Mouse (Mus musculus) CH12.LX (cell line): ENCODE results near the gene Acsl1. TPM values are rescaled to one million over a fixed set of nuclear protein-coding genes. Genes with fewer than 3 reads are reported as not detected.

Experiments
- DNase-seq: peaks from one replicate; pipeline ENCODE4 v3.0.0-alpha.2; 2013; ENCODE audit errors: extremely low read depth
- H3K27ac ChIP-seq: 2 replicates; pipeline ENCODE4 v1.5.1; 2012; ENCODE audit warnings: low read depth, mild to moderate bottlenecking, control low read depth, moderate library complexity; ENCODE audit not compliant: insufficient read depth
- H3K27me3 ChIP-seq: replicated peaks from 2 replicates; pipeline ENCODE3; 2012; ENCODE audit warnings: inconsistent platforms
- H3K36me3 ChIP-seq, 2 experiments: replicated peaks in 1 of 2; 2 replicates each; pipeline versions ENCODE3 to v1.6.1; 2012; ENCODE audit warnings: inconsistent platforms in 1 of 2, low read length in 1 of 2, mild to moderate bottlenecking in 1 of 2, mixed read lengths in 1 of 2, moderate library complexity in 1 of 2; ENCODE audit not compliant: control insufficient read depth in 1 of 2, insufficient read depth in 1 of 2
- H3K4me1 ChIP-seq, 2 experiments: 2 replicates each; pipeline ENCODE4 v1.6.1; 2012; ENCODE audit warnings: inconsistent platforms in 1 of 2, moderate library complexity in 1 of 2; ENCODE audit not compliant: insufficient read depth in 2 of 2, control insufficient read depth in 1 of 2
- H3K4me2 ChIP-seq: 2 replicates; pipeline ENCODE4 v1.6.1; 2012; ENCODE audit warnings: low read depth, mild to moderate bottlenecking, control low read depth; ENCODE audit not compliant: poor library complexity, insufficient read depth, severe bottlenecking
- H3K4me3 ChIP-seq, 3 experiments: fragments of 150-350 bp in 1 of 3; sonication (generic) in 1 of 3; replicated peaks in 1 of 3; 2 replicates each; pipeline versions ENCODE3 to v1.5.1; 2011 to 2012; ENCODE audit warnings: low read depth in 2 of 3, low read length in 2 of 3, mild to moderate bottlenecking in 2 of 3, moderate library complexity in 2 of 3, control low read depth in 1 of 3, improper control_type of control experiment in 1 of 3, inconsistent platforms in 1 of 3, mixed read lengths in 1 of 3; ENCODE audit not compliant: poor library complexity in 1 of 3
- H3K79me2 ChIP-seq: replicated peaks from 2 replicates; pipeline ENCODE4 v1.6.1; 2012; ENCODE audit warnings: mild to moderate bottlenecking, moderate library complexity; ENCODE audit not compliant: control insufficient read depth, poor library complexity, insufficient read depth, severe bottlenecking; ENCODE audit errors: extremely low read depth
- H3K9ac ChIP-seq: 2 replicates; pipeline ENCODE4 v1.6.1; 2012; ENCODE audit warnings: low read depth, mild to moderate bottlenecking, control low read depth, moderate library complexity; ENCODE audit not compliant: insufficient read depth
- H3K9me3 ChIP-seq: replicated peaks from 2 replicates; pipeline ENCODE3; 2012; ENCODE audit warnings: low read length, inconsistent platforms, mixed read lengths
- BHLHE40 ChIP-seq: IDR thresholded peaks from 2 replicates; pipeline ENCODE4 v1.6.1; 2011; ENCODE audit warnings: mild to moderate bottlenecking, low read depth, low read length, improper control_type of control experiment
- CHD1 ChIP-seq: IDR thresholded peaks from 2 replicates; pipeline ENCODE4 v1.6.1; 2012; ENCODE audit warnings: low read depth, low read length, improper control_type of control experiment, inconsistent platforms
- CHD2 ChIP-seq: IDR thresholded peaks from 2 replicates; pipeline ENCODE4 v1.6.1; 2011; ENCODE audit warnings: low read length, improper control_type of control experiment
- CTCF ChIP-seq, 2 experiments: IDR thresholded peaks in 1 of 2; conservative IDR thresholded peaks in 1 of 2; 2 replicates each; pipeline ENCODE4 v1.5.1; 2011 to 2012; ENCODE audit warnings: low read depth in 2 of 2, low read length in 2 of 2, improper control_type of control experiment in 1 of 2, inconsistent platforms in 1 of 2, mild to moderate bottlenecking in 1 of 2, moderate library complexity in 1 of 2
- E2F4 ChIP-seq: IDR thresholded peaks from 2 replicates; pipeline ENCODE4 v1.6.1; 2011; ENCODE audit warnings: low read depth, low read length, improper control_type of control experiment; ENCODE audit not compliant: insufficient replicate concordance
- ELF1 ChIP-seq: IDR thresholded peaks from 2 replicates; pipeline ENCODE4 v1.6.1; 2014; ENCODE audit warnings: low read depth, mild to moderate bottlenecking, inconsistent platforms, low read length, improper control_type of control experiment
- EP300 ChIP-seq: IDR thresholded peaks from 2 replicates; pipeline ENCODE4 v1.6.1; 2011; ENCODE audit warnings: low read length, improper control_type of control experiment
- ETS1 ChIP-seq: conservative IDR thresholded peaks from 2 replicates; pipeline ENCODE4 v1.6.1; 2012; ENCODE audit warnings: low read depth, mild to moderate bottlenecking, inconsistent platforms, low read length, improper control_type of control experiment, moderate library complexity
- GABPA ChIP-seq: IDR thresholded peaks from 2 replicates; pipeline ENCODE4 v1.6.1; 2012; ENCODE audit warnings: low read depth, low read length, improper control_type of control experiment, inconsistent platforms; ENCODE audit not compliant: insufficient replicate concordance
- HCFC1 ChIP-seq: IDR thresholded peaks from 2 replicates; pipeline ENCODE4 v1.6.1; 2012; ENCODE audit warnings: low read depth, mild to moderate bottlenecking, inconsistent platforms, low read length, improper control_type of control experiment
- IRF4 ChIP-seq: IDR thresholded peaks from 2 replicates; pipeline ENCODE4 v1.6.1; 2014; ENCODE audit warnings: low read depth, mild to moderate bottlenecking, inconsistent platforms, low read length, improper control_type of control experiment
- JUN ChIP-seq: IDR thresholded peaks from 2 replicates; pipeline ENCODE4 v1.6.1; 2011; ENCODE audit warnings: low read depth, mild to moderate bottlenecking, low read length, improper control_type of control experiment, moderate library complexity; ENCODE audit not compliant: insufficient read depth
- JUND ChIP-seq: conservative IDR thresholded peaks from 2 replicates; pipeline ENCODE4 v1.6.1; 2011; ENCODE audit warnings: low read depth, low read length, improper control_type of control experiment
- KAT2A ChIP-seq: IDR thresholded peaks from 2 replicates; pipeline ENCODE4 v1.6.1; 2012; ENCODE audit warnings: low read length, improper control_type of control experiment, inconsistent platforms; ENCODE audit not compliant: insufficient replicate concordance
- MAFK ChIP-seq: IDR thresholded peaks from 2 replicates; pipeline ENCODE4 v1.6.1; 2011; ENCODE audit warnings: low read length, improper control_type of control experiment; ENCODE audit not compliant: insufficient replicate concordance
- MAX ChIP-seq: IDR thresholded peaks from 2 replicates; pipeline ENCODE4 v1.6.1; 2011; ENCODE audit warnings: low read length, improper control_type of control experiment
- MAZ ChIP-seq: IDR thresholded peaks from 2 replicates; pipeline ENCODE4 v1.6.1; 2012; ENCODE audit warnings: low read depth, mild to moderate bottlenecking, inconsistent platforms, low read length, improper control_type of control experiment, moderate library complexity
- MEF2A ChIP-seq: IDR thresholded peaks from 2 replicates; pipeline ENCODE4 v1.6.1; 2014; ENCODE audit warnings: low read depth, mild to moderate bottlenecking, inconsistent platforms, low read length, improper control_type of control experiment, borderline replicate concordance
- MXI1 ChIP-seq: IDR thresholded peaks from 2 replicates; pipeline ENCODE4 v1.6.1; 2011; ENCODE audit warnings: mild to moderate bottlenecking, low read depth, low read length, improper control_type of control experiment
- MYC ChIP-seq: IDR thresholded peaks from 2 replicates; pipeline ENCODE4 v1.6.1; 2011; ENCODE audit warnings: low read depth, mild to moderate bottlenecking, improper control_type of control experiment, low read length
- NELFE ChIP-seq: IDR thresholded peaks from 2 replicates; pipeline ENCODE4 v1.6.1; 2011; ENCODE audit warnings: low read depth, low read length, improper control_type of control experiment
- NRF1 ChIP-seq: IDR thresholded peaks from 2 replicates; pipeline ENCODE4 v1.6.1; 2014; ENCODE audit warnings: low read depth, mild to moderate bottlenecking, inconsistent platforms, low read length, improper control_type of control experiment, moderate library complexity
- PAX5 ChIP-seq: IDR thresholded peaks from 2 replicates; pipeline ENCODE4 v1.6.1; 2012; ENCODE audit warnings: low read length, inconsistent platforms, mixed read lengths
- POLR2A ChIP-seq: IDR thresholded peaks from 2 replicates; pipeline ENCODE4 v1.6.1; 2011; ENCODE audit warnings: low read depth, mild to moderate bottlenecking, improper control_type of control experiment, low read length
- POLR2AphosphoS2 ChIP-seq: IDR thresholded peaks from 2 replicates; pipeline ENCODE4 v1.6.1; 2011; ENCODE audit warnings: low read depth, low read length, improper control_type of control experiment
- RAD21 ChIP-seq: IDR thresholded peaks from 2 replicates; pipeline ENCODE4 v1.6.1; 2011; ENCODE audit warnings: low read depth, mild to moderate bottlenecking, low read length, improper control_type of control experiment, moderate library complexity
- RCOR1 ChIP-seq: conservative IDR thresholded peaks from 2 replicates; pipeline ENCODE4 v1.6.1; 2012; ENCODE audit warnings: low read depth, mild to moderate bottlenecking, inconsistent platforms, low read length, improper control_type of control experiment
- SIN3A ChIP-seq: IDR thresholded peaks from 2 replicates; pipeline ENCODE4 v1.6.1; 2012; ENCODE audit warnings: low read length, improper control_type of control experiment, inconsistent platforms
- SMC3 ChIP-seq: IDR thresholded peaks from 2 replicates; pipeline ENCODE4 v1.6.1; 2011; ENCODE audit warnings: low read depth, low read length, improper control_type of control experiment
- TBP ChIP-seq: conservative IDR thresholded peaks from 2 replicates; pipeline ENCODE4 v1.6.1; 2011; ENCODE audit warnings: low read depth, low read length, improper control_type of control experiment
- TCF12 ChIP-seq: IDR thresholded peaks from 2 replicates; pipeline ENCODE4 v1.6.1; 2014; ENCODE audit warnings: low read depth, mild to moderate bottlenecking, inconsistent platforms, low read length, improper control_type of control experiment
- UBTF ChIP-seq: IDR thresholded peaks from 2 replicates; pipeline ENCODE4 v1.6.1; 2012; ENCODE audit warnings: low read depth, mild to moderate bottlenecking, inconsistent platforms, low read length, improper control_type of control experiment, moderate library complexity
- USF1 ChIP-seq: IDR thresholded peaks from 2 replicates; pipeline ENCODE4 v1.6.1; 2014; ENCODE audit warnings: low read depth, mild to moderate bottlenecking, inconsistent platforms, low read length, improper control_type of control experiment
- USF2 ChIP-seq: conservative IDR thresholded peaks from 2 replicates; pipeline ENCODE4 v1.6.1; 2011; ENCODE audit warnings: low read depth, low read length, improper control_type of control experiment
- ZC3H11A ChIP-seq: IDR thresholded peaks from 2 replicates; pipeline ENCODE4 v1.6.1; 2012; ENCODE audit warnings: low read depth, mild to moderate bottlenecking, inconsistent platforms, low read length, improper control_type of control experiment
- ZKSCAN1 ChIP-seq: IDR thresholded peaks from 2 replicates; pipeline ENCODE4 v1.6.1; 2012; ENCODE audit warnings: low read depth, inconsistent platforms, low read length, improper control_type of control experiment, borderline replicate concordance
- ZMIZ1 ChIP-seq: IDR thresholded peaks from 2 replicates; pipeline ENCODE4 v1.6.1; 2012; ENCODE audit warnings: low read depth, mild to moderate bottlenecking, inconsistent platforms, low read length, improper control_type of control experiment
- ZNF384 ChIP-seq: IDR thresholded peaks from 2 replicates; pipeline ENCODE4 v1.6.1; 2012; ENCODE audit warnings: low read depth, low read length, improper control_type of control experiment, inconsistent platforms
- dilution Hi-C: fragments of 300-500 bp; cut with MboI; formaldehyde crosslinking; loops from 2 replicates; pipeline ENCODE4 v1.14.3; 2020; ENCODE audit warnings: low sequenced_read_pairs; ENCODE audit not compliant: extremely low pct_unique_long_range_greater_than_20kb, extremely low pct_ligation_motif_present
- in situ Hi-C: fragments of 300-500 bp; cut with MboI; formaldehyde crosslinking; loops from 3 replicates; pipeline ENCODE4 v1.14.3; 2019; ENCODE audit warnings: low sequenced_read_pairs, low pct_ligation_motif_present, low pct_unique_long_range_greater_than_20kb, mixed read lengths
- polyA plus RNA-seq: library from polyadenylated mRNA; unstranded; fragments of >175 nt; gene quantifications from 2 replicates; pipeline ENCODE4 v1.2.1, GENCODE M21; 2012; ENCODE audit warnings: low read depth; ENCODE audit not compliant: insufficient read length
- total RNA-seq, 2 experiments: library from RNA; depleted of rRNA; stranded (reverse); fragments of 300-350 nt in 1 of 2; fragments of >200 nt in 1 of 2; gene quantifications; 2 replicates each; pipeline ENCODE4 v1.2.3; 2012 to 2014

Acsl1 gene
- total and polyA plus RNA-seq, 3 experiments = 8.7 to 27.9 (median 19.5) TPM

- Histone ChIP-seq H3K9ac (peak within 1 kb of the TSS; percentile 69), H3K79me2 (no peaks in the 10 kb centered on the region; the same call in 1 of the 2 replicates), H3K27me3 (no peaks in the 10 kb centered on the region), H3K27ac (no peak within 1 kb of the TSS), H3K4me1 (peaks cover 4 to 44% of the 10 kb centered on the region in 2 experiments), H3K9me3 (no peaks in the 10 kb centered on the region), H3K36me3 (peaks cover 2 to 19% of the 10 kb centered on the region in 2 experiments), H3K4me2 (peak within 1 kb of the TSS; percentile 77), H3K4me3 (peak within 1 kb of the TSS; percentile 74 to 83 (median 83))
- in situ Hi-C loops = loop anchor here (25.0 kb wide), 1 partner anchor 835 kb away; no protein-coding TSS in a partner anchor
- peak; percentile 99 for DNase-seq
- dilution Hi-C loops = no loop called here
- TF ChIP-seq TBP (peak; percentile 96), E2F4 (peak; percentile 91; the same call in 1 of the 2 replicates), ETS1 (no peak), MXI1 (peak; percentile 82), POLR2AphosphoS2 (no peak), TCF12 (peak; percentile 94), UBTF (no peak), ZNF384 (no peak), BHLHE40 (no peak), ZKSCAN1 (no peak), MYC (0 out of 2 replicates have a peak, but pooled peaks have one; percentile 73), EP300 (no peak), ELF1 (peak; percentile 86), KAT2A (peak; percentile 81; the same call in 1 of the 2 replicates), MAZ (no peak), RCOR1 (no peak), MEF2A (peak; percentile 85), ZC3H11A (no peak), USF1 (no peak), PAX5 (no peak), CTCF (conservative IDR thresholded peaks at IDR 0.05 in 1 of 2, IDR thresholded peaks at IDR 0.05 in 1 of 2; ENCODE audit: low read depth in 2 of 2, low read length in 2 of 2) (no peak), JUND (no peak), MAFK (no peak), RAD21 (no peak), JUN (peak; percentile 39; the same call in 1 of the 2 replicates), HCFC1 (peak; percentile 90), ZMIZ1 (peak; percentile 53; the same call in 1 of the 2 replicates), IRF4 (peak; percentile 69), SMC3 (no peak), CHD2 (peak; percentile 81; the same call in 1 of the 2 replicates), MAX (peak; percentile 23; the same call in 1 of the 2 replicates), CHD1 (no peak), SIN3A (peak; percentile 99), NELFE (peak; percentile 85), USF2 (peak; percentile 66), NRF1 (no peak), POLR2A (peak; percentile 95), GABPA (no peak; the same call in 1 of the 2 replicates)
Measured at GRCm38 (mm10) chr8:46551615-46552440, 81.0 kb downstream of the Acsl1 start, which contains the start of gene Cenpu. Cenpu (plus strand) TSS chr8:46552028.
